Mouse (Mus musculus) heart, embryonic 14.5 days (tissue): Measurements from ENCODE around the gene Appl2. TPM values are rescaled to one million over a fixed set of nuclear protein-coding genes. Genes with fewer than 3 reads are reported as not detected.
A peak's percentile ranks its signal among the peaks of the same experiment; 100 is the strongest.

Experiments used
- ATAC-seq: fragments of 200-750 bp; cut with Nextera tagmentation; 2 replicates; pipeline ENCODE4 v1.8.0; 2017; ENCODE audit warnings: low read depth, moderate TSS enrichment; ENCODE audit not compliant: insufficient number of reproducible peaks, insufficient read depth, low FRiP score
- H3K27ac ChIP-seq, 2 experiments: fragments of 200-500 bp in 1 of 2; fragments of 300-500 bp in 1 of 2; sonication (generic) in 1 of 2; replicated peaks in 1 of 2; 2 replicates each; pipeline ENCODE4 v1.5.1; 2012 to 2014; ENCODE audit warnings: low read depth in 2 of 2, low read length in 2 of 2, control low read depth in 1 of 2, mild to moderate bottlenecking in 1 of 2, mixed read lengths in 1 of 2; ENCODE audit not compliant: control insufficient read depth in 1 of 2, insufficient read depth in 1 of 2
- H3K27me3 ChIP-seq: fragments of 300-500 bp; sonication (generic); 2 replicates; pipeline ENCODE4 v1.6.1; 2014; ENCODE audit warnings: mild to moderate bottlenecking, low read length, control low read depth; ENCODE audit not compliant: control insufficient read depth, insufficient read depth
- H3K36me3 ChIP-seq: fragments of 300-500 bp; sonication (generic); 2 replicates; pipeline ENCODE4 v1.6.1; 2014; ENCODE audit warnings: mild to moderate bottlenecking, control low read depth, low read length, mixed read lengths; ENCODE audit not compliant: control insufficient read depth, insufficient read depth
- H3K4me1 ChIP-seq, 2 experiments: fragments of 200-500 bp in 1 of 2; fragments of 300-500 bp in 1 of 2; sonication (generic) in 1 of 2; 2 replicates each; pipeline ENCODE4 v1.6.1; 2012 to 2014; ENCODE audit warnings: low read length in 2 of 2, control low read depth in 1 of 2, mixed read lengths in 1 of 2; ENCODE audit not compliant: control insufficient read depth in 2 of 2, insufficient read depth in 2 of 2
- H3K4me2 ChIP-seq: fragments of 300-500 bp; sonication (generic); 2 replicates; pipeline ENCODE4 v1.6.1; 2014; ENCODE audit warnings: mild to moderate bottlenecking, low read length
- H3K4me3 ChIP-seq, 2 experiments: fragments of 200-500 bp in 1 of 2; fragments of 300-500 bp in 1 of 2; sonication (generic) in 1 of 2; 2 replicates each; pipeline ENCODE4 v1.5.1; 2012 to 2014; ENCODE audit warnings: low read length in 2 of 2, mild to moderate bottlenecking in 2 of 2, control low read depth in 1 of 2, low read depth in 1 of 2, moderate library complexity in 1 of 2; ENCODE audit not compliant: control insufficient read depth in 1 of 2, insufficient read depth in 1 of 2
- H3K9ac ChIP-seq: fragments of 300-500 bp; sonication (generic); 2 replicates; pipeline ENCODE4 v1.6.1; 2014; ENCODE audit warnings: mild to moderate bottlenecking, low read length
- H3K9me3 ChIP-seq: fragments of 300-500 bp; sonication (generic); 2 replicates; pipeline ENCODE4 v1.6.1; 2016; ENCODE audit warnings: low read length, control low read depth; ENCODE audit not compliant: control insufficient read depth
- WGBS: fragments of 180-500 bp; shearing (Covaris S2); extraction: QIAGEN DNeasy Blood & Tissue Kit; methylation state at CpG from one replicate; pipeline ENCODE4 v1.1.7; 2014; 5-methylcytosine and 5-hydroxymethylcytosine counted together
- polyA plus RNA-seq: library from polyadenylated mRNA; unstranded; fragments of >200 nt; fragmentation: Nextera tagmentation; extraction: Ambion mirVana; gene quantifications from 2 replicates; pipeline ENCODE4 v1.2.1, GENCODE M21; 2014

The Appl2 gene
- polyA plus RNA-seq, 1 experiment from 2014 or later = 34.9 TPM

DNA sequence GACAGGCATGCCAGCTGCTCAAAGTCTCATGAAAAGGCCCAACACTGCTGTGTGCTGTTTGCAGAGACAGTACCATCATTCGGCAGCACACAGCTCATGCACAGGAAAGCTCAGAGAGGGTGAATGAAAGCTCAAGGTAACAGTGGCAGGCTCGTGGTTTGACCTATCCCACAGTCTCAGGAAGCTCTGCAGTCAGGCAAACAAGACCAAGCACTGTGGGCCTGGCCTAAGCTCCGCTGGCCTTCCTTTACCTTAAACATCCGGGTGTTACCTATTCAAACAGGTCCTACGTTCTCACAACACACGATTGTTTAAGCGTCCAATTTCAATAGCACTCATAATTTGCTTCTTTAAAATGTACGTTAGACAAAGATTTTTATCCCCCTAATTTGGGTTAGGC lies 4.4 kb downstream of the Appl2 start:
- no peak for ATAC-seq
- 78% methylated on average over 8 of the region's 8 CpGs for WGBS
- peaks cover 20 to 33% of the 10 kb centered on the region in 2 experiments for H3K4me1 ChIP-seq
- peaks cover 10% of the 10 kb centered on the region for H3K36me3 ChIP-seq
- H3K9me3 ChIP-seq = no peaks in the 10 kb centered on the region
- H3K27ac ChIP-seq = peak overlapping the region in 1 of 2 experiments; percentile 77; a peak in 1 of 4 replicates
- H3K4me3 ChIP-seq = no peak overlapping the region
- H3K4me2 ChIP-seq = no peak overlapping the region
- H3K27me3 ChIP-seq = no peaks in the 10 kb centered on the region
- H3K9ac ChIP-seq = peak overlapping the region; percentile 57; the same call in 1 of the 2 replicates

DNA sequence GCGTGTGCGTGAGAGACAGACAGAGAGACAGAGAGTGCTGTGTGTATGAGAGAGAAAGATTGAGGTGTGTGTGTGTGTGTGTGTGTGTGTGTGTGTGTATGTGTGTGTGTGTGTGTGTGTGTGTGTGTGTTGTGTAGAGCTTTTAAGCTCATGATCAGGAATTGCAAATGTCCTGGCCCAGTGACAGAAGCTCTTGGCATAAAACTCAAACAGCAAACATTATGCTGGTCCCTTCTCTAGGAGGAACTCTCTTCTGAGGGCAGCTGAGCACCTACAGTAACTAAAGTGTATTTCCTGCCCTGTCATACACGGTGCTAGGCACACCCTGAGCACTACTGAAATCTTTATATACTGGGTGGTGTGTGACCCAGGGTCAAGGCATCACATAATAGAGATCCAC lies 6.9 kb downstream of the Appl2 start:
- peaks cover 14 to 31% of the 10 kb centered on the region in 2 experiments for H3K4me1 ChIP-seq
- no peak overlapping the region for H3K4me2 ChIP-seq
- no peak overlapping the region for H3K27ac ChIP-seq
- no peak overlapping the region for H3K4me3 ChIP-seq
- peaks cover 10% of the 10 kb centered on the region for H3K36me3 ChIP-seq
- no peaks in the 10 kb centered on the region for H3K27me3 ChIP-seq
- H3K9ac ChIP-seq = no peak overlapping the region
- ATAC-seq = no peak
- no peaks in the 10 kb centered on the region for H3K9me3 ChIP-seq
- WGBS = 74% methylated on average over 3 of the region's 3 CpGs

GRCm38 (mm10) chr10:83639881-83640386 lies 8.6 kb downstream of the Appl2 start:
- ATAC-seq = no peak
- Histone ChIP-seq H3K4me2 (no peak overlapping the region), H3K9ac (no peak overlapping the region), H3K36me3 (peaks cover 10% of the 10 kb centered on the region), H3K4me3 (no peak overlapping the region), H3K27me3 (no peaks in the 10 kb centered on the region), H3K4me1 (peaks cover 8 to 28% of the 10 kb centered on the region in 2 experiments), H3K9me3 (no peaks in the 10 kb centered on the region), H3K27ac (no peak overlapping the region)
- 81% methylated on average over 10 of the region's 10 CpGs for WGBS

GRCm38 (mm10) chr10:83637295-83637694 lies 11.2 kb downstream of the Appl2 start:
- Histone ChIP-seq H3K9ac (peak overlapping the region; percentile 34), H3K36me3 (peaks cover 11% of the 10 kb centered on the region), H3K27me3 (no peaks in the 10 kb centered on the region), H3K27ac (peak overlapping the region; percentile 40 to 59; a peak in 3 of 4 replicates), H3K4me3 (no peak overlapping the region), H3K4me2 (peak overlapping the region; percentile 38), H3K4me1 (peaks cover 3 to 18% of the 10 kb centered on the region in 2 experiments), H3K9me3 (no peaks in the 10 kb centered on the region)
- WGBS = 5% methylated on average over 6 of the region's 6 CpGs
- ATAC-seq = 0 out of 2 replicates have a peak, but pooled peaks have one; percentile 33

DNA sequence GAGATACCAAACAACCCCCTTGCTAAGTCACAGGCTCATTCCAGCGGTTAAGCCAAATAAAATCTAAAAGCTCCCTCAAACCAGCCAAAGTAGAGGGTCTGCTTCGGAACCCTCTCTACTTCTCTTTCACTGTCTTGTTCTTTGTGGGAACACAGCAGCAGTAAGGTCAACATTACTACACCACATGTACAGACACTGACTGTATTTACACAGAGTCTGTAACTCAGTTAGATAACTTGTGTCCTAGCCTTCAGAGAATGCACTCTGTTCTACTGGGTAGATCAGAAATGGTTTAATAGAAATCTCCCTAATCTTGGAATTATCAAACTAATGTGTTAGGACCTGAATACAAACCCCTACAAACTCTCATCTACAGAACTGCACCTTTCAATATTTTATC lies 12.3 kb downstream of the Appl2 start:
- no peaks in the 10 kb centered on the region for H3K27me3 ChIP-seq
- H3K4me3 ChIP-seq = no peak overlapping the region
- no peak for ATAC-seq
- H3K9me3 ChIP-seq = no peaks in the 10 kb centered on the region
- H3K36me3 ChIP-seq = peaks cover 19% of the 10 kb centered on the region
- H3K4me2 ChIP-seq = no peak overlapping the region
- H3K9ac ChIP-seq = no peak overlapping the region
- H3K27ac ChIP-seq = no peak overlapping the region
- WGBS = 88% methylated on average over 2 of the region's 2 CpGs
- H3K4me1 ChIP-seq = peaks cover 3 to 20% of the 10 kb centered on the region in 2 experiments

DNA sequence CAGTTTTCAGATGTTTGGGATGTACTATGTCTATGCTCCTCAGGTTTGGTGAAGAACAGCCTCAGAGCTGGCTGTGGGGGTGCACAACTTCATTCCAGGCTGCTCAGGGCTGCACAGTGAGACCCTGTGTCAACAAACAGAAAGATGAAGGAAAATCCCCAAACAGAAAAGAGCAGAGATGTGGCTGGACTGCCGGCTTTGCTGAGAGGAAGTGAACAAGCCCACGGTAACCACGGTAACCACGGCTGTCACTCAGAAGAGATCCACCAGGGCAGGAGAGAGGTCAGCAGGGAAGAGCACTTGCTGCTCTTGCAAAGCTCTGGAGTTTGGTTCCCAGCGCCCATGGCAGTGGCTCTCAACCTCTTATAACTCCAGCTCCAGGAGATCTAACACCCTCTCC lies 14.1 kb downstream of the Appl2 start:
- Histone ChIP-seq H3K9ac (no peak overlapping the region; the same call in 1 of the 2 replicates), H3K36me3 (0 out of 2 replicates have a peak, but pooled peaks cover 9% of the 10 kb centered on the region), H3K4me2 (no peak overlapping the region), H3K9me3 (no peaks in the 10 kb centered on the region), H3K4me1 (peaks cover 3 to 27% of the 10 kb centered on the region in 2 experiments), H3K4me3 (no peak overlapping the region), H3K27me3 (no peaks in the 10 kb centered on the region), H3K27ac (no peak overlapping the region)
- ATAC-seq = no peak
- 37% methylated on average over 5 of the region's 5 CpGs for WGBS

DNA sequence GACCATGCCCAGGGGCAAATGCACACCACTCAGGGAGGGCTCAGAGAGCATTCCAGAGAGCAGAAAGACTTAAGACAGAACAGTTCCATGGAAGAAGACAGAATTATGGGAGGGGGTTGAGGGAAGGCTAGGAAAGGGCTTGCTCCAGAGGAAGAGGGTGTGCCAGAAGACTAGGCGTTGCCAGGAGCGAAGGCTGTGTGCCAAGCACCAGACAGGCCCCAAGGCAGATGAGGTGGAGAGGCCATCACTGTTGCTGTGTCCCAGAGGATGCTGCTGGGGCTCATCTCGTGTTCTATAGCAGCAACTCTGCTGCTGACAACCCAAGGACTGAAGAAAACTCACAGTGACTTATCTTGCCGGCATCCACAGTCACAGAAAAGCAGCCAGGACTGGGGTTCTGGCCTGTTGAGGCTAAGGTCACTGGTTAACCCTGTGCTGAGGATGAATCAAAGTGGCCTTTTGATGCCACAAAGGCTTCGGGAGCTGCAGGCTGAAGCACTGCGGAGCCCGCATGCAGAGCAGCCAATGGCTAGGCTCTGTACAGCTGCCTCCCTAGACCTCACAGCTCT lies 15.6 kb downstream of the Appl2 start:
- H3K4me1 ChIP-seq = peaks cover 3 to 26% of the 10 kb centered on the region in 2 experiments

More for the DNA sequence above, 15.6 kb downstream of the Appl2 start:
- Histone ChIP-seq H3K9ac (no peak overlapping the region), H3K27ac (no peak overlapping the region), H3K4me2 (no peak overlapping the region), H3K9me3 (no peaks in the 10 kb centered on the region), H3K27me3 (no peaks in the 10 kb centered on the region), H3K36me3 (peaks cover 22% of the 10 kb centered on the region), H3K4me3 (no peak overlapping the region)
- ATAC-seq = no peak
- WGBS = 74% methylated on average over 7 of the region's 7 CpGs
